Mouse (Mus musculus) heart, embryonic 12.5 days (tissue): ENCODE results near the gene Lrfn3. TPM values are rescaled to one million over a fixed set of nuclear protein-coding genes. Genes with fewer than 3 reads are reported as not detected.
A peak's percentile ranks its signal among the peaks of the same experiment; 100 is the strongest.

Source experiments
- ATAC-seq: fragments of 200-750 bp; cut with Nextera tagmentation; 2 replicates; pipeline ENCODE4 v1.8.0; 2017; ENCODE audit warnings: moderate TSS enrichment, moderate library complexity; ENCODE audit not compliant: insufficient number of reproducible peaks, low FRiP score
- H3K27ac ChIP-seq: fragments of 300-500 bp; sonication (generic); 2 replicates; pipeline ENCODE4 v1.5.1; 2016; ENCODE audit warnings: mild to moderate bottlenecking, moderate library complexity; ENCODE audit not compliant: poor library complexity, severe bottlenecking
- H3K27me3 ChIP-seq: fragments of 300-500 bp; sonication (generic); replicated peaks from 2 replicates; pipeline ENCODE4 v1.6.1; 2016; ENCODE audit warnings: mild to moderate bottlenecking, moderate library complexity
- H3K36me3 ChIP-seq: fragments of 300-500 bp; sonication (generic); 2 replicates; pipeline ENCODE4 v1.6.1; 2016; ENCODE audit warnings: mild to moderate bottlenecking, moderate library complexity
- H3K4me1 ChIP-seq: fragments of 300-500 bp; sonication (generic); replicated peaks from 2 replicates; pipeline ENCODE4 v1.6.1; 2016; ENCODE audit warnings: mild to moderate bottlenecking
- H3K4me2 ChIP-seq: fragments of 300-500 bp; sonication (generic); 2 replicates; pipeline ENCODE4 v1.6.1; 2016; ENCODE audit warnings: mild to moderate bottlenecking, moderate library complexity
- H3K4me3 ChIP-seq: fragments of 300-500 bp; sonication (generic); 2 replicates; pipeline ENCODE4 v1.5.1; 2016; ENCODE audit warnings: mild to moderate bottlenecking
- H3K9ac ChIP-seq: fragments of 300-500 bp; sonication (generic); 2 replicates; pipeline ENCODE4 v1.6.1; 2016; ENCODE audit warnings: mild to moderate bottlenecking, moderate library complexity
- H3K9me3 ChIP-seq: fragments of 300-500 bp; sonication (generic); replicated peaks from 2 replicates; pipeline ENCODE4 v1.6.1; 2016; ENCODE audit warnings: mild to moderate bottlenecking, moderate library complexity
- WGBS: fragments of 180-500 bp; shearing (Covaris S2); methylation state at CpG from one replicate; pipeline ENCODE4 v1.1.7; 2016; 5-methylcytosine and 5-hydroxymethylcytosine counted together
- polyA plus RNA-seq: library from polyadenylated mRNA; unstranded; fragments of >200 nt; fragmentation: Nextera tagmentation; extraction: Ambion mirVana; gene quantifications from 2 replicates; pipeline ENCODE4 v1.2.1, GENCODE M21; 2016

Lrfn3 gene
- polyA plus RNA-seq, 1 experiment from 2014 or later: 2.8 TPM

DNA sequence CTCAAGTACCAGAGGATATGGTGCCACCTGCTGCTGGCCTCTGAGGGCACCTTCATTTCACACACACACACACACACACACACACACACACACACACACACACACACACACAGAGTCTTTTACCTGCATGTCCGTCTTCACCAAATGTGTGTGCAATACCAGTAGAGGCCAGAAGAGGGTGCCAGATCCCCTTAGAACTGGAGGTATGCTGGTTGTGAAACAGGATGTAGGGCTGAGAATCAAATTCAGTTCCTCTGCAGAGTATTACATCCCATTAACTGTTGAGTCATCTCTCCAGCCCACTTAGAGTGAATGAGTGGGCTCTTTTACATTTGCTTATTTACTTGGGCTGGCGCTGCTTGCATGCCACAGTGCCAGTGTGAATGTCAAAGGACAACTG lies 37.2 kb downstream of the Lrfn3 start:
- H3K4me1 ChIP-seq: peaks cover 21% of the 10 kb centered on the region
- H3K4me3 ChIP-seq: no peak overlapping the region
- peaks cover 8% of the 10 kb centered on the region; the same call in 1 of the 2 replicates for H3K9me3 ChIP-seq
- no peak overlapping the region for H3K4me2 ChIP-seq
- WGBS: 48% methylated on average over 2 of the region's 2 CpGs
- no peak overlapping the region for H3K27ac ChIP-seq
- H3K9ac ChIP-seq: no peak overlapping the region
- no peak for ATAC-seq
- no peaks in the 10 kb centered on the region for H3K36me3 ChIP-seq
- H3K27me3 ChIP-seq: no peaks in the 10 kb centered on the region; the same call in 1 of the 2 replicates

DNA sequence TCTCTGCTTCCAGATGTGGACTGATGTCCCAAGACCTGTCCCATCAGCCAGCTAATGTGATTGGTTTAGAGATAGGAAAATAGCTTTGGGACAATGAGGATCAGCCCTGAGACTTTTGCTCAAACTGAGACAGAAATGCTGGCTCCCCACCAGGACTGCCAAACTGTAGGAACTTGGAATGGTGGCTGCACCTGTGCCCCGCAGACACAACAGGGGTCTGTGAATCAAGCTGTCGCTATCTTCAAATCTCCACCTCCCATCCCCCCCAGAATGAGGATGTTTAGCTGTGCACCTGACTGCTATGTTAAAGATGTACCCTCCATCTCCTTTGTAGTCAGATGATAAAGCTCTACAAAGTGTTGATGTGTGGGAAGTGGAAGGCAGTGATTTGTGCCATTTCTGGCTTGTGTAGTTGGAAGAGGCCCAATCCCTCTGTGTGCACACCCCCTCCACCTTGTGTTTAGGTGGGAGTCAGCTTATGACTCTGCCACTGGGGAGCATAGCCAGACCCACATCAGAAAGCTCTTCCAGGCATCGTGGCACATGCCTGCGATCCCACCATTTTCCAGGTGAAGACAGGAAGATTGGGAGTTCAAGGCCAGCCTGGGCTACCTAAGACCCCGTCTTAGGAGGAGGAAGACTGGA lies 38.1 kb downstream of the Lrfn3 start:
- Histone ChIP-seq H3K9me3 (peaks cover 8% of the 10 kb centered on the region; the same call in 1 of the 2 replicates), H3K27me3 (no peaks in the 10 kb centered on the region), H3K4me2 (no peak overlapping the region), H3K36me3 (no peaks in the 10 kb centered on the region), H3K27ac (no peak overlapping the region), H3K4me3 (no peak overlapping the region), H3K9ac (no peak overlapping the region), H3K4me1 (peaks cover 21% of the 10 kb centered on the region)
- 74% methylated on average over 5 of the region's 5 CpGs for WGBS
- ATAC-seq: no peak

DNA sequence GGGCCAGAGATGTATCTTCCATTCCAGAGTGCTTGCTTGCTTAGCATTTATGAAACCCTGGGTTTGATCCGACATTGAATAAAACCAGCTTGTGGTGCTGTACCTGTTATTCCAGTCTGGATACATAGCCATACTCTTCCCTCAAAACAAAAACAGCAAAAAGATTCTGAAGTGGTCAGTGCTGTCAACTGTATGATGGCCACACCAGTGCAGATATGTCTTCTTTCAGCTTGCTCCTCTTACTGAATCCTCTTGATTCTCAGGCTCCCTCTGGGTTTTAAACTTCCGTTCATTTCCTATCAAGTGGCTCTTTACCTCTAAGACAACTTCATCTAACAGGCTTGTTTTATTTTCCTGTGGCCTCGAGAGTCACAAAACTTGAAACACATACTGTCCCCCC lies 38.8 kb downstream of the Lrfn3 start, which contains the start of gene Sdhaf1:
TSS of gene Sdhaf1 (minus strand) at position 101 of the 400 bp plus-strand sequence.
- Histone ChIP-seq H3K27me3 (no peaks in the 10 kb centered on the region), H3K9me3 (peaks cover 8% of the 10 kb centered on the region; the same call in 1 of the 2 replicates), H3K4me3 (peak within 1 kb of the TSS; percentile 94), H3K36me3 (no peaks in the 10 kb centered on the region), H3K4me1 (peaks cover 21% of the 10 kb centered on the region), H3K9ac (peak within 1 kb of the TSS; percentile 63), H3K4me2 (peak within 1 kb of the TSS; percentile 83), H3K27ac (peak within 1 kb of the TSS; percentile 93)
- no peak for ATAC-seq
- 72% methylated on average over 3 of the region's 3 CpGs for WGBS

DNA sequence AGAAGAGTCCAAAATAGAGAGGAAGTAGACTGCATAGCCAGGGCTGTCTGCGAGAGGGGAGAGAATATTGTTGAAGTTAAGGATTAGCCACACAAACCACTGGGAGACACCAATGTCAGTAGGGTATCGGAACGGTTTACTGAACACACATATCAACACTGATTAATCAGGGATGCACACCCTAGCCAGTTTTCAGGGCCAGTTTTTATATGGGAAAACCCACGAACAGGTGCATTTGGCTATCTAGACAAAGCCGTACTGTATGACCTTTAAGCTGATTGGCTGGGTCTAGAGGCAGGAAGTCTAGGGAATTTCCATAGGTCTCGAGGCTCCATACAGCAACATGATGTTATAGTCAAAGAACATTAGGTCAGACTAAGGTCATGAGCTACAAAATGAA lies 39.7 kb downstream of the Lrfn3 start:
- Histone ChIP-seq H3K27me3 (no peaks in the 10 kb centered on the region), H3K4me2 (peak overlapping the region; percentile 83), H3K4me3 (peak overlapping the region; percentile 94), H3K36me3 (no peaks in the 10 kb centered on the region), H3K9ac (peak overlapping the region; percentile 63), H3K27ac (peak overlapping the region; percentile 93), H3K4me1 (peaks cover 21% of the 10 kb centered on the region), H3K9me3 (peaks cover 8% of the 10 kb centered on the region; the same call in 1 of the 2 replicates)
- ATAC-seq: no peak
- 27% methylated on average over 6 of the region's 6 CpGs for WGBS

DNA sequence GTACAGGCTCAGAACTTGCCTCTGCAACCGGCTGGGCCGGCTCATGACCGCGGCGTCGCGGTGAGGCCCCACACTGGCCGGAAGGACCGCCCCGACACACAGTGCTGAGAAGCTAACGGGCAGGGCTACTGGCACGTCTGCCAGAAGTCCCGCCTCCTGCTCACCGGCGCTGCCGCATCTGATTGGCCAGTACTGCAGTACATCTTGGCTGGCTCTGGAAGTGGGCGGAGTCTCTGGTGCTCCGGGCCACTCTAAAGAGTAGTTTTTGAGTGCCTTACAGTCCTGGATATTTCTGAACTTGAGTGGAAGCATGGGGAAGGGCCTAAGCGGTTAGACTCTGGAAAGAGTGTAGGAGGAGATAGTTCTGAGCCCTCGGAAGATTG lies 40.3 kb downstream of the Lrfn3 start:
- Histone ChIP-seq H3K4me2 (peak overlapping the region; percentile 83), H3K36me3 (no peaks in the 10 kb centered on the region), H3K27me3 (no peaks in the 10 kb centered on the region), H3K4me1 (peaks cover 19% of the 10 kb centered on the region), H3K27ac (peak overlapping the region; percentile 93), H3K9me3 (peaks cover 8% of the 10 kb centered on the region; the same call in 1 of the 2 replicates), H3K9ac (peak overlapping the region; percentile 97), H3K4me3 (peak overlapping the region; percentile 94)
- peak; percentile 99 for ATAC-seq
- under 1% methylated on average over 20 of the region's 20 CpGs for WGBS

DNA sequence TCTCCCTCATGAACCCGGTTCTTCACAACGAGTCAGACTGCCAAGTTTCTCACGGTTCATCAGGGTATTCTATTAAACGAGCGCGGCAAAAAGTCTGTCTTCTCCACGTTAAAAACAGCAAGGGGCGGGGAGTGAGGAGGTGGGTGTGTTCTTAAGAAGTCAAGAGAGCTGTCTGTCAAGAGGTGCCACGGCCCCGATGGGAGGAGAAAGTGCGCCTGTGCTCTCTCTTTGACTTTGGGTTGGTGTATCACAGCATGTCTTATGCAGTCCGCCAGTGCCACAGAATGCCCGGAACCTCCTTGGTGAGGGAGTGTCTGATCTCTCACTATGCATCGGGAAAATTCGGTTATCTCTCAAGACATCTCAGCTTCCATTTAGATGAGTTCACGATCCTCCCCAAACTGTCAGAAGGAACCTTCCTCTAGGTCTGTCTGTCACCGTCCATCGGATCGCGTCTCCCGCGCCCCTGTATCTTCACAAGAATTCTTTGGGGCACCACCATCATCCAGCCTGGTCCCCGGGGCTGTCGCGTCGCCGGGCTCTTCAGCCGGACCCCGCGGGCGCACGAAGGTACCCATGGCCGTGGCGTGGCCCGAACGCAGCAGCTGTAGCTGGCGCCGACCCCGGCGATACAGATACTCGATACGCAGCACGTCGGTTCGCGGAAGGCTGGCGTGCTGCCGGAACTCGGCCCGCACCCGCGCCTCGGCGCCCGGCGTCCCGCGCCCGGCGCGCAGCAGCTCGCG lies 40.9 kb downstream of the Lrfn3 start, which contains the start of gene E130208F15Rik:
TSS of gene E130208F15Rik (plus strand) at position 202 of the 746 bp plus-strand sequence.
- no peaks in the 10 kb centered on the region for H3K27me3 ChIP-seq
- 0 out of 2 replicates have a peak, but pooled peaks cover 3% of the 10 kb centered on the region for H3K36me3 ChIP-seq
- ATAC-seq: peak; percentile 72
- H3K4me3 ChIP-seq: peak within 1 kb of the TSS; percentile 94
- peaks cover 8% of the 10 kb centered on the region; the same call in 1 of the 2 replicates for H3K9me3 ChIP-seq
- H3K4me2 ChIP-seq: peak within 1 kb of the TSS; percentile 83
- H3K4me1 ChIP-seq: peaks cover 16% of the 10 kb centered on the region
- peak within 1 kb of the TSS; percentile 93 for H3K27ac ChIP-seq
- under 1% methylated on average over 63 of the region's 63 CpGs for WGBS
- H3K9ac ChIP-seq: peak within 1 kb of the TSS; percentile 97

DNA sequence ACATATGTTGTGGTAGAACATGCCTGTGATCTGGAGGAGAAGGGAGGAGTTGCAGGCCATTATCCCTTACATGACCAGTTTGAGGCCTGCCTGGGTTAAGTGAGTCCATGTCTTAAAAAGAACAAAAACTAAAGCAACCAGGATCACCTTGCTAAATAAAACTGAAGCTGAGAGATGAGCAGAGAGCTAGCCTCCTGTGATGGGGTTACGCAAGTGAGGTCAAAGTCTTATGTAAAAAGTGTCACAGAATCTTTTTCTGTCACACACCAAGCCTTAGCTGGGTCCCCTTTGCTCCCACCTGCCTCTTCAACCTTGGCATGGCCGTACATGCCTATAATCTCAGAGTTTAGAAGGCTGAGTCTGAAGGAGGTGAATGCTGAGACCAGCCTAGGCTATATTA lies 41.6 kb downstream of the Lrfn3 start:
- ATAC-seq: no peak
- Histone ChIP-seq H3K9ac (no peak overlapping the region), H3K4me3 (peak overlapping the region; percentile 94), H3K4me2 (peak overlapping the region; percentile 83), H3K27ac (no peak overlapping the region), H3K9me3 (peaks cover 8% of the 10 kb centered on the region; the same call in 1 of the 2 replicates), H3K27me3 (no peaks in the 10 kb centered on the region), H3K36me3 (0 out of 2 replicates have a peak, but pooled peaks cover 4% of the 10 kb centered on the region), H3K4me1 (peaks cover 16% of the 10 kb centered on the region)
- 82% methylated on average over 2 of the region's 2 CpGs for WGBS

DNA sequence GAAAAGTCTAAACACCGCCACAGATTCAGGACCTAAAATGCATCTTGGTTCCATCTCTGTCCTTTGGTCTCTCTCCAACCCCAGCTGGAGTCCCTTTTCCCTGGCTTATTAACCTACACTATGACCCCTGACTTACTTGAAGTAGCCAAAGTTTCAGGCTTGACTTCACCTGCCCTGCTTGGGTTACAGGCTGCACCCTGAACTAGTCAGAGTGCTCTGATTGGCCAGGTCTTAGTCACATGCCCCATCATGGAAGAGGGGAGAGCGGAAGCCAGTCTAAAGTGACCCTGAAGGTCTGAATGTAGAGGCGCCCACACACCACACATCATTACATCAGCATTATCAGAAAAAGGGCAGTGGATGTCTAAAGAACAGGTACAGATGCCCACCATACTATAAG lies 44.4 kb downstream of the Lrfn3 start:
- H3K9me3 ChIP-seq: no peaks in the 10 kb centered on the region
- H3K4me3 ChIP-seq: no peak overlapping the region
- H3K9ac ChIP-seq: no peak overlapping the region
- no peak for ATAC-seq
- 88% methylated on average over 3 of the region's 3 CpGs for WGBS
- no peak overlapping the region for H3K27ac ChIP-seq
- H3K4me1 ChIP-seq: peaks cover 26% of the 10 kb centered on the region
- H3K4me2 ChIP-seq: no peak overlapping the region
- 0 out of 2 replicates have a peak, but pooled peaks cover 4% of the 10 kb centered on the region for H3K36me3 ChIP-seq
- 0 out of 2 replicates have a peak, but pooled peaks cover 3% of the 10 kb centered on the region for H3K27me3 ChIP-seq

DNA sequence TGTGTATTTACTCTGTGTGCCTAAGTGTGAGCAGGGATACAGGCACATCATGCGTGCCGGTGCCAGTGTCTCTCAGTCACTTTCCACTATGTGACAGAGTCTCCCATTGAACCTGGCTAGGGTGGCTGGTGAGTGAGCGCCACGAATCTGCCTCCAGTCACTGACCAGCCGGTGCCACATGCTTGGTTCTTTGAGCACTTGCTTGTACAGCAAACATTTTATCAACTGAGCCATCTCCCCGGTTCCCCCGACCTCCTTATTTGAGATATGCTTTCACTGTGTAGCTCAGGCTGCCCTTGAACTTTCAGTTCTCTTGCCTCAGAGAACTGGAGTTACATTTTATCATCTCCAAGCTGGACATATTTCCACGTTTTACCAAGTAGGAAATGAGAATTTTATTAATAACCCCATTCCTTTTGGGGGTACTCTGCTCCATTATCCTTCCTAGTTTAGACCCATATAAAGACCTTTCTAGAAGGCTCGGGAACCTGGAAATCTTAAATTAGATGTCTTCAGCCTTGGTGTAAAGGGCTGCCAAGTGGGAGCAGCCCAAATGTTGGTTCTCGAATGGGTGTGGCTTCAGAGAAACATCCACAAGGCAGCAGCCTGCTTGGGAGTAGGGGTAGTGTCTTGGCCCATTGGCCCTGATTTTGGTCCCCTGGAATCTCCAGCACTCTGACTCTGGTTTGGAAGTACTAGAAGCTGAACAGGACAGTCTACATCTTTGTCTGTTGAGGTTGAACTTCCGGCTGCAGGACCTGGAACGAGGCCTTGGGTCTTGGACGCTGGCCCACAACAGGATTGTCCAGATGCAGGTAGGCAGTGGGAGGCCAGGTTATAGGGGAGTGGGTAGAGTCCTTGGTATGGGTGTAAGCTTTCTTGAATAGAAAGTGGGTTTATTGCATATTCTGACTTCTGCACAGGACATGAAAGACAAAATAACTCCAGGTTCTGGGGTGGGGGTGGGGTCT lies 46.7 kb downstream of the Lrfn3 start:
- 72% methylated on average over 13 of the region's 13 CpGs for WGBS
- Histone ChIP-seq H3K27ac (no peak overlapping the region), H3K4me1 (peaks cover 15% of the 10 kb centered on the region), H3K4me2 (peak overlapping the region; percentile 68; the same call in 1 of the 2 replicates), H3K9ac (peak overlapping the region; percentile 53; the same call in 1 of the 2 replicates), H3K9me3 (no peaks in the 10 kb centered on the region), H3K27me3 (0 out of 2 replicates have a peak, but pooled peaks cover 3% of the 10 kb centered on the region), H3K4me3 (no peak overlapping the region), H3K36me3 (peaks cover 22% of the 10 kb centered on the region)
- ATAC-seq: no peak

DNA sequence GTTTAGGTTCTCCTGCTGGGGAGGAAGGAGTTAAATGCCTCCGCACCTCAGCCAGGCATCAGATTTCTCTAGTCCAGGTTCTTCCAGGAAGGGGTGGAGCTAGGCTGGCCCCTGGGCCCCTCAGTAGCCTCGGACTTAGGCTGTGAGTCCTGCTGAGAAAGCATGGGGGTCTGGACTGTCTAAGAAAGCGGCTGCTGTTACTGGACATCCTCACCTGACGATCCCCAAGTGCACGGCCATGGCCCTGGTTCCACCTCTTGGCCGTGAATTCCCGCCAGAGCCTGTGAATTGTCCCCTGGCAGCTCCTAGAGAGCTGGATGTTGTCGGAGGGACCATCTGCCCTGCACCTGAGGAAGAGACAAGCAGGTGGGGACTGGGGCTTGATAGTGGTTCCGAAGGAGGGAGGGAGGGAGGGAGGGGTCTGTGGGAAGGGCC lies 47.8 kb downstream of the Lrfn3 start, which contains the start of gene Syne4:
TSS of gene Syne4 (plus strand) at position 87 of the 435 bp plus-strand sequence.
- Histone ChIP-seq H3K27ac (no peak within 1 kb of the TSS), H3K4me3 (peak within 1 kb of the TSS; percentile 40), H3K9ac (peak within 1 kb of the TSS; percentile 53), H3K4me2 (peak within 1 kb of the TSS; percentile 68), H3K27me3 (0 out of 2 replicates have a peak, but pooled peaks cover 3% of the 10 kb centered on the region), H3K4me1 (peaks cover 16% of the 10 kb centered on the region), H3K9me3 (no peaks in the 10 kb centered on the region), H3K36me3 (peaks cover 28% of the 10 kb centered on the region)
- no peak; the same call in 1 of the 2 replicates for ATAC-seq
- 2% methylated on average over 9 of the region's 9 CpGs for WGBS
